Mouse (Mus musculus) ES-E14 (cell line): ENCODE data around the gene Ptprk. TPM values are rescaled to one million over a fixed set of nuclear protein-coding genes. Genes with fewer than 3 reads are reported as not detected.

Experiments used
- DNase-seq: peaks from one replicate; pipeline ENCODE4 v3.0.0-alpha.2; 2013; ENCODE audit warnings: low read depth, low spot score
- H3K27ac ChIP-seq: 2 replicates; pipeline ENCODE4 v1.5.1; 2012; ENCODE audit warnings: low read depth, mild to moderate bottlenecking, low read length, moderate library complexity, mixed read lengths; ENCODE audit not compliant: poor library complexity, insufficient read depth, severe bottlenecking
- H3K36me3 ChIP-seq: 2 replicates; pipeline ENCODE4 v1.6.1; 2012; ENCODE audit warnings: mild to moderate bottlenecking, low read length, moderate library complexity, mixed read lengths; ENCODE audit not compliant: control insufficient read depth, poor library complexity, insufficient read depth, severe bottlenecking
- H3K4me1 ChIP-seq, 2 experiments: fragments of 150-350 bp in 1 of 2; sonication (generic) in 1 of 2; 2 replicates each; pipeline ENCODE4 v1.6.1; 2012; ENCODE audit warnings: low read length in 2 of 2, mild to moderate bottlenecking in 1 of 2, mixed read lengths in 1 of 2; ENCODE audit not compliant: control insufficient read depth in 2 of 2, insufficient read depth in 2 of 2, poor library complexity in 1 of 2
- H3K4me3 ChIP-seq, 2 experiments: fragments of 150-350 bp in 1 of 2; sonication (generic) in 1 of 2; 2 replicates each; pipeline ENCODE4 v1.5.1; 2012; ENCODE audit warnings: low read length in 2 of 2, low read depth in 1 of 2, mild to moderate bottlenecking in 1 of 2, mixed read lengths in 1 of 2; ENCODE audit not compliant: insufficient read depth in 1 of 2, poor library complexity in 1 of 2, severe bottlenecking in 1 of 2
- H3K9ac ChIP-seq: 2 replicates; pipeline ENCODE4 v1.6.1; 2012; ENCODE audit warnings: low read depth, mild to moderate bottlenecking, low read length, mixed read lengths; ENCODE audit not compliant: poor library complexity, insufficient read depth, severe bottlenecking
- H3K9me3 ChIP-seq: fragments of 150-350 bp; sonication (generic); 2 replicates; pipeline ENCODE4 v1.6.1; 2012; ENCODE audit warnings: low read depth, mild to moderate bottlenecking, low read length; ENCODE audit not compliant: control insufficient read depth, insufficient read depth
- CHD2 ChIP-seq: IDR thresholded peaks from 2 replicates; pipeline ENCODE4 v1.6.1; 2014; ENCODE audit warnings: mild to moderate bottlenecking, low read depth, low read length, inconsistent platforms
- HCFC1 ChIP-seq: IDR thresholded peaks from 2 replicates; pipeline ENCODE4 v1.6.1; 2012; ENCODE audit warnings: low read length, inconsistent platforms, borderline replicate concordance; ENCODE audit not compliant: insufficient read depth
- MAFK ChIP-seq: IDR thresholded peaks from 2 replicates; pipeline ENCODE4 v1.6.1; 2014; ENCODE audit warnings: mild to moderate bottlenecking, low read depth, low read length, inconsistent platforms; ENCODE audit not compliant: insufficient read depth
- ZC3H11A ChIP-seq: IDR thresholded peaks from 2 replicates; pipeline ENCODE4 v1.6.1; 2012; ENCODE audit warnings: low read depth, mild to moderate bottlenecking, inconsistent platforms, low read length, borderline replicate concordance
- ZNF384 ChIP-seq: IDR thresholded peaks from 2 replicates; pipeline ENCODE4 v1.6.1; 2012; ENCODE audit warnings: low read depth, low read length, inconsistent platforms
- in situ Hi-C, 2 experiments: fragments of 600-800 bp; cut with MboI; formaldehyde crosslinking; loops; one replicate each; pipeline ENCODE4 v1.15.1; 2025; ENCODE audit warnings: low sequenced_read_pairs in 2 of 2, inconsistent platforms in 1 of 2; ENCODE audit not compliant: unreplicated experiment in 2 of 2
- total RNA-seq: library from RNA; depleted of rRNA; stranded (reverse); fragments of 300-350 nt; gene quantifications from 2 replicates; pipeline ENCODE4 v1.2.3, GENCODE M21; 2012

Ptprk gene
- total RNA-seq, 1 experiment = 67.0 TPM

DNA sequence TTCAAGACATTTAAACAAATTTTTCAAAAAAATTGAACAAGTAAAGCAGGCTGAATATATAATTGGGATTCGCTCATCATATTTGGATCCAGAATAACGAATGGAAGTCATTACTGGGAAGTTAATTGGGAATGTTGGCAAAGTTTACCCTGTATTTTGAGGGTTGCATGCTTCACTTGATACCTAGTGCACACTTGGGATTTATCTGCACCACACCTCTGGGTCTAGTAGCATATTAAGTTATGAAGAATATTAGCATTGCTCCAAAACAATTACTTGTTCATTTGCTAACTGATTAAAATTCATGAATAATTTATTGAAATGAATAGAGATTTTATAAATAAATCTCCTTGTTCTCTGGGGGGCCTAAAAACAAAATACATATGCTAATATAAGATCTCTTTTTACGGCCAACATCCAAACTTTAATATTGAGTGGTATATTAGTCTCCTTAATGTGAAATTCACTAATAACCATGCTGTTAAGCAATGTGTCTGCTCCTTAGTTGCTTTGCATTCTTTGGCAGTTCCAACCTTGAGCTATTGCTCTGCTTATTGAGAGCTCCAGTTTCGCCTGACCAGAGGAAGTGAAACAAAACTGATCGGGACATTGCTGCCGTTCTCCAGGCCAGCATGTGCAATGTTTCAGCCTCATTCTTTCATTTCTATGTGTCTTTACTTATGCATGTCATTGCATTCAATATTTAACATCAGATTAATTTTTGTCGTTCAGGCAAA lies 305.3 kb downstream of the Ptprk start:
- Histone ChIP-seq H3K27ac (no peak overlapping the region), H3K4me3 (no peak overlapping the region), H3K4me1 (0 out of 4 replicates have a peak, but pooled peaks cover 0 to 2% of the 10 kb centered on the region in 2 experiments), H3K9ac (no peak overlapping the region), H3K36me3 (peaks cover 2% of the 10 kb centered on the region; the same call in 1 of the 2 replicates), H3K9me3 (no peaks in the 10 kb centered on the region)
- no peak for DNase-seq
- TF ChIP-seq MAFK (no peak), ZC3H11A (no peak), CHD2 (no peak), HCFC1 (no peak), ZNF384 (no peak)
- in situ Hi-C loops = no loop called here

DNA sequence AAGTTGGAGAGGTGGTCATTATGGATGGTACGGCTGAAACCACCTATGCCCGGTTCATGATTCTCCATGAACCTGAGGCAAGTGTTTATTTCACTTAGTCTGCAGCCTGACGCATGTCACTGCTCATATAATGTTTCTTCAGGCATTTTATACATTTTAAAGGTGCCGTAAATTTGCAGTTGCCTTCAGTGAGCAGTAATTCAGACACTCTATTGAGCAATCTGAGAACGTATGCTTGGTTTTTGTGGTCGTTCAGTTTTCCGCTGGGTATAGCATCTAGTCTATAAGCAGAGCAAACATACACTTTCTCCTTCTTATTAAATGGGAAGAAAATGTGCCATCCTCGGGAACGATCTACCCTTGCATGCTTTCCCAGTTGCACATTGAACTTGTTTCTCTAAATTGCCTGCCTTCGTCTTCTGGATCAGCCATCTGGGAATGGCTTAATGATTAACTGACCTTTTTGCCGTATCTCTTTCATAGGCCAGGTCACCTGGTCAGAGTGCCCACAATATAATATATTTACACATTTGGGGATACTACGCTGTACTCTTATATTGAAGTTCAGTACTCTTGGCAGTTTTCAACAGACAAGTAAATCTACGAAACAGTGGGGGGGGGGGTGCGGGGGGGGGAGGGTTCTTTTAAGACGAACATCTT lies 313.1 kb downstream of the Ptprk start:
- no peak for DNase-seq

DNA sequence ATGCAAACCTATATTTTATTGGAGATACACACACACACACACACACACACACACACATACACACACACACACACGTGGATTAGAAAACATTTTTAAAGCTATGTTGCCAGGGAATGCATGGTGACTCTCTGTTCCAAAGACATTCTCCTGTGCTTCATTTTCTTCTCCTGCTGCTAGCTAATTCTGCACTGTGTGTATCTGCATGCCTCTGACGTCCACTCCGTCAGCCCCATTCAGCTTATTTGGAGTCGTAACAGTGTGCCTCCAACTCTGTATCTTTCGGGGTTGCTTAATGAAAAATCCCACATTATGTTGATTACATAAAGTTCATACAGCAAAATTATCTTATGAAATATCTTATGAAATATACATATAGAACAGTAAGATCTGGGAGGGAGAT lies 316.5 kb downstream of the Ptprk start:
- Histone ChIP-seq H3K9ac (no peak overlapping the region), H3K36me3 (no peaks in the 10 kb centered on the region), H3K27ac (no peak overlapping the region), H3K9me3 (no peaks in the 10 kb centered on the region), H3K4me3 (no peak overlapping the region), H3K4me1 (no peaks in the 10 kb centered on the region)
- in situ Hi-C loops = no loop called here
- no peak for DNase-seq
- TF ChIP-seq ZC3H11A (no peak), CHD2 (no peak), MAFK (no peak), HCFC1 (no peak), ZNF384 (no peak)

More for the DNA sequence above, 313.1 kb downstream of the Ptprk start:
- no peak for TF ChIP-seq ZNF384
- TF ChIP-seq CHD2 = no peak
- no peak for TF ChIP-seq ZC3H11A
- TF ChIP-seq MAFK = no peak
- TF ChIP-seq HCFC1 = no peak
- no peaks in the 10 kb centered on the region for H3K4me1 ChIP-seq
- no peak overlapping the region for H3K27ac ChIP-seq
- in situ Hi-C loops = no loop called here
- no peak overlapping the region for H3K9ac ChIP-seq
- H3K4me3 ChIP-seq = no peak overlapping the region
- no peaks in the 10 kb centered on the region for H3K9me3 ChIP-seq
- peaks cover 2% of the 10 kb centered on the region; the same call in 1 of the 2 replicates for H3K36me3 ChIP-seq

DNA sequence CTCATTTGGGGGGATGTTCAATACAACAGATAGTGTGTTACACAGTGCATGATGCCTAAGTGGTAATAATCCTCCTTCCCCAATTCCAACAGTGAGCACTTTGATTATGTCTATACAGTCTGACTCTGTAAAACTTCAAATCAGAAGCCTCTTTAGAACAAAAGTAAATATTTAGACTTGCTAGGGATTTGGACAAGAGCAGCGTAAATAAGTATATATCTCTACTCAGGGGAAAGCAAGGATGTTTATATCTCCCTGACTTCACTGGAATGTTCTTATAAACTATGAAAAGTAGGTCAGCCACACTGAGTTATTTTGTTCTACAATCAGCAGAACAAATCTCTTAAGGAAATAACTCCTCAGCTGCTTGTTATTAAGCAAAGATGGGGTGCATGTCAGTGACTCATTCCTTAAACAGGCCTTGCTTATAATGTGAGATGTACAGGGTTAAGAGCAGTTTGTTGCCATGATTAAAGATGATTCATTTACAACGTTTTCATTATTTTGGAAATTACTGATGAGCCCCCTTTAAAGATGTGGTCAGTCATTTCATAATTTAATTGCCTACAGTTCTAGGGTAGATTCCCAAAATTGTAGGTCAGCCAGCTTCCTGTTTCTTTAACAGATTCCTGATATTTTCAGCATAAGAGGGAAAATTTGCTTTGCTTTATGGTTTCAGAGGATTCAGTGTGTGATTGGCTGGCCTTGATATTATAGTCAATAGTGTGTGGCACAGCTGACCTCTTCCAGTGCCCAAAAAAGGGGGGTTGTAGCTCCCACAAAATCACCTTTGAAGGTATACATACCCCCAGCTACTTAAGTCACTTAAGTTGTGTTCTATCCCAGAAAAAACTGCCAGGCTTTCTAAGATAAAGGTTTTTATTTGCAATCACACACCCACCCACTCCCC lies 321.2 kb downstream of the Ptprk start:
- no peaks in the 10 kb centered on the region for H3K4me1 ChIP-seq
- no peak overlapping the region for H3K4me3 ChIP-seq
- no peak overlapping the region for H3K27ac ChIP-seq
- no peaks in the 10 kb centered on the region for H3K9me3 ChIP-seq
- TF ChIP-seq MAFK (no peak), ZC3H11A (no peak), CHD2 (no peak), ZNF384 (no peak), HCFC1 (no peak)
- in situ Hi-C loops = no loop called here
- no peaks in the 10 kb centered on the region for H3K36me3 ChIP-seq
- no peak for DNase-seq
- H3K9ac ChIP-seq = no peak overlapping the region
